Mouse (Mus musculus): ENCODE data around the gene Slc7a11. TPM values are rescaled to one million over a fixed set of nuclear protein-coding genes. Genes with fewer than 3 reads are reported as not detected.

The Slc7a11 gene
- total and polyA plus RNA-seq, 2 experiments from 2014 or later, result 0.04 to 0.08 TPM

DNA sequence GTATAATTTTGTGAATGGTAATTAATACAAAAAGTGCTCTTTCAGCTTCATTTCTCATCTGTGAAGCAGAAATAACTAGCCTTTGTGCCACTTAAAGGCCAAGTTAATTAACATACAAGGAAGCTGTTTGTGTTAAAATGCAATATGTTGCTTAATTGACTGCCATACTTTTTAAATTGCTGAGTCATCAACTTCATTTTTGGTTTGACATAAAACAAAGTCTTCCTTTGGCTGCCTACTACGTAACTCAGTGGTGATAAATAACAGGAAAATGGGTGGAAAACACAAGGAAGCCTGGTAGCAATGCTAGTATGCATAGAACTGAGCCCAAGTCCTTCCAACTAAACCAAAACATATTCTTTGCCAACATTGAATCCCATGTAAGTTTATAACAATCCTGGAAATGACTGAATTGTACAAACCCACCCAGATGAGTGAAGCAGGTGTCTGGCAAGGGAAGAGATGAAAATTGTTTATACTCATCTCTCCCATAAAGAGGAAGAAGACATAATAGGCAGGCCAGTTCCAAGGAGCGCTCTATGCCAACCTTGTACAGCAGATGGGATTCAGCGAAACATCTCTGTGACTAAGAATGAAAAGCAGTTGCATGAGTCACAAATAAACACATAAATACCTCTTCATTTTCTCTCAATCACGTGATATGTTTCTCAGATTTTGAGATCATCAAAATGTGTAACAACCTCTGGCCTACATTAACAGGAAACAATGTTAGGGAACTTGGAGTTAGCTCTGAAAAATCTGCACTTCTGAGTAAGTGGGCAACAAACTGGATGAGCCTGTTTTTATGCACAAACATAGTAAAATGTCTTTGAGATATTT, 459.8 kb downstream of the Slc7a11 start:
- no peak for ATAC-seq (ENCODE audit: insufficient read depth, low read depth)
- H3K9ac ChIP-seq (replicated peaks; ENCODE audit: low read depth, low read length), result no peak overlapping the region
- no peaks in the 10 kb centered on the region for H3K9me3 ChIP-seq (replicated peaks; ENCODE audit: control insufficient read depth, low read length)
- H3K4me3 ChIP-seq (ENCODE audit: low read depth, low read length), result no peak overlapping the region
- 68% methylated on average over 4 of the region's 4 CpGs for WGBS
- H3K4me1 ChIP-seq (ENCODE audit: control insufficient read depth, insufficient read depth), result no peaks in the 10 kb centered on the region
- TF ChIP-seq EP300 (IDR thresholded peaks at IDR 0.05; ENCODE audit: low read depth), result no peak
- TF ChIP-seq CTCF (IDR thresholded peaks at IDR 0.05; ENCODE audit: low read depth), result no peak
- no peaks in the 10 kb centered on the region for H3K27me3 ChIP-seq (ENCODE audit: control insufficient read depth, insufficient read depth, low read length)
- H3K4me2 ChIP-seq (ENCODE audit: low read depth, low read length), result no peak overlapping the region
- H3K27ac ChIP-seq (ENCODE audit: low read depth), result no peak overlapping the region
- no peak for DNase-seq (ENCODE audit: low spot score)
- H3K36me3 ChIP-seq (replicated peaks; ENCODE audit: control insufficient read depth, insufficient read depth, low read length), result no peaks in the 10 kb centered on the region

DNA sequence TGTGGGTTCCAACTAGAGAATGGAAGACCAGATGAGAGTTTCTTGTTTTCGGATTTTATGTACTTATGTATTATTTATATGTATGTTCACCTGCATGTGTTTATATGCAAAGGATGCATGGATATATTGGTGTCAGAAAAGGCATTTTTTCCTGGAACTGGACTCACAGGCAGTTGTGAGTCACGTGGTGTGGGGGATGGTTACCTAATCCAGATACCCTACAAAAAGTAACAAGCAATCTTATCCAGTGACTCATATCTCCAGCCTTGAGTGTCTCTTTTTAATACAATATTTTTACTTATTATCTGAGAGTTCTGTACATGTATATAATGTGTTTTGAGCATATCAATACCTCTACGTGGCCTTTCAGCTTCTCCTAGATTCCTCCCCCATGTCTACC, 469.4 kb downstream of the Slc7a11 start:
- no peaks in the 10 kb centered on the region for H3K9me3 ChIP-seq (replicated peaks; ENCODE audit: control insufficient read depth, low read length)
- H3K36me3 ChIP-seq (replicated peaks; ENCODE audit: control insufficient read depth, insufficient read depth, low read length), result no peaks in the 10 kb centered on the region
- DNase-seq (ENCODE audit: low spot score), result no peak
- 69% methylated on average over 3 of the region's 3 CpGs for WGBS
- no peak overlapping the region for H3K4me2 ChIP-seq (ENCODE audit: low read depth, low read length)
- ATAC-seq (ENCODE audit: insufficient read depth, low read depth), result no peak
- H3K4me1 ChIP-seq (ENCODE audit: control insufficient read depth, insufficient read depth), result no peaks in the 10 kb centered on the region
- H3K27me3 ChIP-seq (ENCODE audit: control insufficient read depth, insufficient read depth, low read length), result no peaks in the 10 kb centered on the region
- no peak overlapping the region for H3K4me3 ChIP-seq (ENCODE audit: low read depth, low read length)
- TF ChIP-seq CTCF (IDR thresholded peaks at IDR 0.05; ENCODE audit: low read depth), result no peak
- TF ChIP-seq EP300 (IDR thresholded peaks at IDR 0.05; ENCODE audit: low read depth), result no peak
- H3K27ac ChIP-seq (ENCODE audit: low read depth), result no peak overlapping the region
- no peak overlapping the region for H3K9ac ChIP-seq (replicated peaks; ENCODE audit: low read depth, low read length)

DNA sequence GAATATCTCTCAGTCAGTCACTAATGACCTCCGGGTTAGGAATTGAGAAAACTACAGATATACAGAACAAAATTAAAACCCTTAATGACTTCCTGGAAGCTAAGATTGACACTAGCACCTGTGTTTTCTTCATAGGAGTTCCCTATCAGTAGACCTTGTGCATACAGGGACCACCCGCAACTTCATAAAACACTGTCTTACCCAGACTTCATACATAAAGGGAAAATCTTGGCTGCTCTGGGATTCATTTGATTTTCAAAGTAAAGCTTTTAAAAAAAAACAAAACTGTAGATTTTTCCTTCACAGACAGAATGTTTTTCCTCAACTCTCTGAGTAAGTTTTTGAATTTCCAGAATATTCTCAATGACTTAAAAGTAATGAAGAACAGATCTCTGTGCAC, 477.8 kb downstream of the Slc7a11 start:
- H3K27me3 ChIP-seq (ENCODE audit: control insufficient read depth, insufficient read depth, low read length), result no peaks in the 10 kb centered on the region
- no peak overlapping the region for H3K4me3 ChIP-seq (ENCODE audit: low read depth, low read length)
- DNase-seq (ENCODE audit: low spot score), result no peak
- no peak overlapping the region for H3K27ac ChIP-seq (ENCODE audit: low read depth)
- no peaks in the 10 kb centered on the region for H3K9me3 ChIP-seq (replicated peaks; ENCODE audit: control insufficient read depth, low read length)
- no peak overlapping the region for H3K4me2 ChIP-seq (ENCODE audit: low read depth, low read length)
- no peak for TF ChIP-seq CTCF (IDR thresholded peaks at IDR 0.05; ENCODE audit: low read depth)
- no peak for TF ChIP-seq EP300 (IDR thresholded peaks at IDR 0.05; ENCODE audit: low read depth)
- ATAC-seq (ENCODE audit: insufficient read depth, low read depth), result no peak
- H3K36me3 ChIP-seq (replicated peaks; ENCODE audit: control insufficient read depth, insufficient read depth, low read length), result no peaks in the 10 kb centered on the region
- 81% methylated on average over 2 of the region's 2 CpGs for whole genome bisulfite sequencing
- H3K4me1 ChIP-seq (ENCODE audit: control insufficient read depth, insufficient read depth), result no peaks in the 10 kb centered on the region
- no peak overlapping the region for H3K9ac ChIP-seq (replicated peaks; ENCODE audit: low read depth, low read length)

DNA sequence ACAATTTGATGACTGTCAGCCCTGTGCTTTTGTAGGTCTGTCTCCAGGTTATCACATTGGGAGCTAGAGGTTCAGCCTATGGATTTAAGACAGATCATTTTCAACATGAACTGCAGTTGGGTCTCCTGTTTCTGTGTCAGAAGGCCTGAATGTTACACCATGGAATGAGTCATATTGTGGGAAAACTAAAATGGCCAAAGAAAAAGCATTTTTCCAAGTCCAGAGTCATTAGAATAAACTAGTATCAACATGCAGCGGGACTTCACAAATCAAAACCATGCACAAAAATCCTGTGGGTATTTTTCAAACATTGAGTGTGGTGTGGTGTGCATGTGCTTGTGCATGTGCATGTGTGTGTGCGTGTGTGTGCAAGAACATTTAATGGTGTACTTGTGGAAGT, 482.8 kb downstream of the Slc7a11 start:
- no peak overlapping the region for H3K27ac ChIP-seq (ENCODE audit: low read depth)
- TF ChIP-seq CTCF (IDR thresholded peaks at IDR 0.05; ENCODE audit: low read depth) (no peak), EP300 (IDR thresholded peaks at IDR 0.05; ENCODE audit: low read depth) (no peak)
- no peaks in the 10 kb centered on the region for H3K36me3 ChIP-seq (replicated peaks; ENCODE audit: control insufficient read depth, insufficient read depth, low read length)
- H3K4me1 ChIP-seq (ENCODE audit: control insufficient read depth, insufficient read depth), result no peaks in the 10 kb centered on the region
- ATAC-seq (ENCODE audit: insufficient read depth, low read depth) (no peak), DNase-seq (ENCODE audit: low spot score) (no peak)
- 85% methylated on average over 2 of the region's 2 CpGs for WGBS
- no peak overlapping the region for H3K4me3 ChIP-seq (ENCODE audit: low read depth, low read length)
- no peak overlapping the region for H3K9ac ChIP-seq (replicated peaks; ENCODE audit: low read depth, low read length)
- no peak overlapping the region for H3K4me2 ChIP-seq (ENCODE audit: low read depth, low read length)
- H3K27me3 ChIP-seq (ENCODE audit: control insufficient read depth, insufficient read depth, low read length), result no peaks in the 10 kb centered on the region
- H3K9me3 ChIP-seq (replicated peaks; ENCODE audit: control insufficient read depth, low read length), result no peaks in the 10 kb centered on the region

DNA sequence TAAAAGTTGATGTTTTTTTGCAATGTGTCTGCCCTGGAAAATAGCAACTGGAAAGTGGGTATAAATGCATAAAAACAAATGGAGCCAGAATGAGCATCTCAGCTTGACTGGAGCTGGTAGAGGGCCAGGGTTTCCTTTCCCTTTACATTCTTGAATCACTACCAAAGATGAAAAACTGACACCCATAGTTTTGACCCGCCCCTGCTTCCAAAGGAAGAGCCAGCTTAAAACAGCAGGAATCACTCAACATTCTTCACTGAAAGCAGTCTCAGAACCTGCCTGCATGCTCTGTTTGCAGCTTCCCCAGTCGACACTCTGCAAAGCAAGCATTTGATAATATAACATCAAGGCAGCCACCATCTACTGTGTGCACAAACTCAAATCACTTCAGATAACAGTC, 496.6 kb downstream of the Slc7a11 start:
- Histone ChIP-seq H3K9me3 (replicated peaks; ENCODE audit: control insufficient read depth, low read length) (no peaks in the 10 kb centered on the region), H3K9ac (replicated peaks; ENCODE audit: low read depth, low read length) (no peak overlapping the region), H3K27me3 (ENCODE audit: control insufficient read depth, insufficient read depth, low read length) (no peaks in the 10 kb centered on the region), H3K27ac (ENCODE audit: low read depth) (no peak overlapping the region), H3K4me3 (ENCODE audit: low read depth, low read length) (no peak overlapping the region), H3K4me1 (ENCODE audit: control insufficient read depth, insufficient read depth) (no peaks in the 10 kb centered on the region), H3K36me3 (replicated peaks; ENCODE audit: control insufficient read depth, insufficient read depth, low read length) (no peaks in the 10 kb centered on the region), H3K4me2 (ENCODE audit: low read depth, low read length) (no peak overlapping the region)
- peak; percentile 24 for DNase-seq (ENCODE audit: low spot score)
- ATAC-seq (ENCODE audit: insufficient read depth, low read depth), result no peak
- no peak for TF ChIP-seq EP300 (IDR thresholded peaks at IDR 0.05; ENCODE audit: low read depth)
- no peak for TF ChIP-seq CTCF (IDR thresholded peaks at IDR 0.05; ENCODE audit: low read depth)
- 23% methylated on average over 2 of the region's 2 CpGs for WGBS

DNA sequence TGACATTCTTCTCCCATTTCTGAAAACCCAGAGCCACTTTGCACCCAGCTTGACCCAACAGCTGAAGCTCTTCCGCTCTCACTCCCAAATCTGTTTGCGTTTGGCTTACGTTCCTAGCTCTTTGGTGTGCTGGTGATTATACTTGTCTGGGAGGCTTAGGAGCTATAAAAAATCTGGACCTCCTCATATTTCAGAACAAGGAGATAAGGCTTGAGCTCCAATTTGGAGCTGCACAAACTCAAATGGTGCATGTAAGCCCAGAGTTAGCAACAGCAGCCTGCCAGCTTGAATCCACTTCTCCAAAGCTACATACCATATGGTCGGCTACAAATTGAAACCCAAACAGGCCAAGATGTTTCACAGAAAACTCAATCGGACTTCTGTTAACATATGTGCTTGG, 498.6 kb downstream of the Slc7a11 start:
- ATAC-seq (ENCODE audit: insufficient read depth, low read depth), result peak; percentile 24; the same call in 1 of the 2 replicates
- no peak overlapping the region for H3K4me3 ChIP-seq (ENCODE audit: low read depth, low read length)
- H3K27me3 ChIP-seq (ENCODE audit: control insufficient read depth, insufficient read depth, low read length), result no peaks in the 10 kb centered on the region
- no peak overlapping the region for H3K4me2 ChIP-seq (ENCODE audit: low read depth, low read length)
- no peaks in the 10 kb centered on the region for H3K36me3 ChIP-seq (replicated peaks; ENCODE audit: control insufficient read depth, insufficient read depth, low read length)
- no peak overlapping the region for H3K9ac ChIP-seq (replicated peaks; ENCODE audit: low read depth, low read length)
- H3K4me1 ChIP-seq (ENCODE audit: control insufficient read depth, insufficient read depth), result no peaks in the 10 kb centered on the region
- TF ChIP-seq CTCF (IDR thresholded peaks at IDR 0.05; ENCODE audit: low read depth), result no peak
- 0 out of 2 replicates have a peak, but pooled peaks have one; percentile 50 for TF ChIP-seq EP300 (IDR thresholded peaks at IDR 0.05; ENCODE audit: low read depth)
- no peaks in the 10 kb centered on the region for H3K9me3 ChIP-seq (replicated peaks; ENCODE audit: control insufficient read depth, low read length)
- WGBS, result 45% methylated on average over 5 of the region's 5 CpGs
- peak; percentile 23 for DNase-seq (ENCODE audit: low spot score)
- H3K27ac ChIP-seq (ENCODE audit: low read depth), result no peak overlapping the region

Measured in heart, postnatal 0 days (tissue).